Mouse (Mus musculus) ovary, adult 2 months (tissue): ENCODE results near the gene Gm7324. TPM values are rescaled to one million over a fixed set of nuclear protein-coding genes. Genes with fewer than 3 reads are reported as not detected.

Experiments
- polyA plus RNA-seq: library from polyadenylated mRNA; depleted of rRNA; stranded (reverse); fragments of >200 nt; gene quantifications from 2 replicates; pipeline ENCODE4 v1.2.3, GENCODE M21; 2012; rRNA removed

Gene Gm7324
- polyA plus RNA-seq, result not detected in 2 replicates

GRCm38 (mm10) chr14:43697621-43698020, at the start of gene Gm7324:
Gene Gm7324 (plus strand): TSS chr14:43697828.

GRCm38 (mm10) chr14:43677099-43677498, 20.5 kb upstream of the Gm7324 start, which contains the start of gene Gm8165:
Gene Gm8165 (minus strand): TSS chr14:43677199.

GRCm38 (mm10) chr14:43727385-43727784, 29.8 kb downstream of the Gm7324 start, which contains the start of gene Gm16506:
Gene Gm16506 (minus strand): TSS chr14:43727485.

GRCm38 (mm10) chr14:43747566-43747965, 49.9 kb downstream of the Gm7324 start, which contains the start of gene Gm6526:
Gene Gm6526 (plus strand): TSS chr14:43747866.

Other genes starting within 250 kb of the Gm7324 start
- not detected in 2 replicates for gene Gm5799, start 154.3 kb upstream of the Gm7324 start, polyA plus RNA-seq
- not detected in 2 replicates for gene Gm17654, start 118.7 kb upstream of the Gm7324 start, polyA plus RNA-seq
- gene Gm10375, start 89.8 kb upstream of the Gm7324 start, polyA plus RNA-seq, result not detected in 2 replicates
- not detected in 2 replicates for gene Gm8165, start 20.6 kb upstream of the Gm7324 start, polyA plus RNA-seq
- not detected in 2 replicates for gene Gm16506, start 29.7 kb downstream of the Gm7324 start, polyA plus RNA-seq
- gene Gm6526, start 50.0 kb downstream of the Gm7324 start, polyA plus RNA-seq, result not detected in 2 replicates
- gene Gm8180, start 86.9 kb downstream of the Gm7324 start, polyA plus RNA-seq, result not detected in 2 replicates
- gene Ear1, start 177.7 kb downstream of the Gm7324 start, polyA plus RNA-seq, result not detected in 2 replicates
- gene Ear10, start 225.7 kb downstream of the Gm7324 start, polyA plus RNA-seq, result not detected in 2 replicates
- gene Gm8113, start 227.6 kb downstream of the Gm7324 start, polyA plus RNA-seq, result 5.3 and 5.9 TPM in 2 replicates